Mouse (Mus musculus) bone marrow macrophage, adult 2 months (primary cell): ENCODE data around the gene Mroh2a.

ENCODE experiments used
- CTCF ChIP-seq: IDR thresholded peaks from 2 replicates; pipeline ENCODE4 v1.5.1; 2012; ENCODE audit warnings: low read depth, mild to moderate bottlenecking, low read length, moderate library complexity
- POLR2A ChIP-seq: IDR thresholded peaks from 2 replicates; pipeline ENCODE4 v1.6.1; 2012; ENCODE audit warnings: mild to moderate bottlenecking, low read depth, low read length, borderline replicate concordance

GRCm38 (mm10) chr1:88301121-88302014, 74.6 kb downstream of the Mroh2a start:
- no peak for TF ChIP-seq POLR2A
- TF ChIP-seq CTCF: no peak
